Mouse (Mus musculus) neural tube, embryonic 15.5 days (tissue): ENCODE results near the gene Ensa. TPM values are rescaled to one million over a fixed set of nuclear protein-coding genes. Genes with fewer than 3 reads are reported as not detected.
"Not testable (repeated sequence)": the region's sequence is repeated elsewhere in the genome, so short reads cannot be mapped to it uniquely, and the experiment has no call there.

Source experiments
- ATAC-seq: fragments of 200-750 bp; cut with Nextera tagmentation; 2 replicates; pipeline ENCODE4 v1.8.0; 2017; ENCODE audit warnings: mild to moderate bottlenecking, moderate TSS enrichment, moderate library complexity; ENCODE audit not compliant: low FRiP score
- H3K27ac ChIP-seq: fragments of 300-500 bp; sonication (generic); replicated peaks from 2 replicates; pipeline ENCODE4 v1.5.1; 2015; ENCODE audit warnings: mild to moderate bottlenecking, inconsistent platforms
- H3K27me3 ChIP-seq: fragments of 300-500 bp; sonication (generic); replicated peaks from 2 replicates; pipeline ENCODE4 v1.6.1; 2015; ENCODE audit warnings: inconsistent platforms
- H3K36me3 ChIP-seq: fragments of 300-500 bp; sonication (generic); 2 replicates; pipeline ENCODE4 v1.6.1; 2015; ENCODE audit warnings: inconsistent platforms
- H3K4me1 ChIP-seq: fragments of 300-500 bp; sonication (generic); 2 replicates; pipeline ENCODE4 v1.6.1; 2015; ENCODE audit warnings: inconsistent platforms
- H3K4me2 ChIP-seq: fragments of 300-500 bp; sonication (generic); 2 replicates; pipeline ENCODE4 v1.6.1; 2015; ENCODE audit warnings: inconsistent platforms, mild to moderate bottlenecking, moderate library complexity
- H3K4me3 ChIP-seq: fragments of 300-500 bp; sonication (generic); replicated peaks from 2 replicates; pipeline ENCODE4 v1.5.1; 2015; ENCODE audit warnings: mild to moderate bottlenecking, inconsistent platforms
- H3K9ac ChIP-seq: fragments of 300-500 bp; sonication (generic); replicated peaks from 2 replicates; pipeline ENCODE4 v1.6.1; 2015; ENCODE audit warnings: mild to moderate bottlenecking, inconsistent platforms
- H3K9me3 ChIP-seq: fragments of 300-500 bp; sonication (generic); replicated peaks from 2 replicates; pipeline ENCODE4 v1.6.1; 2016; ENCODE audit warnings: inconsistent platforms
- WGBS: fragments of 180-500 bp; shearing (Covaris S2); methylation state at CpG from one replicate; pipeline ENCODE4 v1.1.7; 2015; ENCODE audit warnings: mixed read lengths; 5-methylcytosine and 5-hydroxymethylcytosine counted together
- polyA plus RNA-seq: library from polyadenylated mRNA; unstranded; fragments of >200 nt; fragmentation: Nextera tagmentation; extraction: Ambion mirVana; gene quantifications from 2 replicates; pipeline ENCODE4 v1.2.1, GENCODE M21; 2015

The Ensa gene
- polyA plus RNA-seq, 1 experiment from 2014 or later, result 109 TPM

GRCm38 (mm10) chr3:95623551-95623950 is 1.2 kb upstream of the Ensa start:
- Histone ChIP-seq H3K27me3 (no peaks in the 10 kb centered on the region), H3K9ac (no peak overlapping the region), H3K9me3 (no peaks in the 10 kb centered on the region), H3K4me3 (no peak overlapping the region), H3K4me2 (no peak overlapping the region), H3K36me3 (peaks cover 24% of the 10 kb centered on the region), H3K27ac (no peak overlapping the region; the same call in 1 of the 2 replicates), H3K4me1 (peaks cover 31% of the 10 kb centered on the region)
- WGBS, result 49% methylated on average over 2 of the region's 2 CpGs
- no peak for ATAC-seq

- H3K4me3 ChIP-seq, result peak overlapping the region; percentile 67
- H3K9ac ChIP-seq, result peak overlapping the region; percentile 52
- H3K36me3 ChIP-seq, result peaks cover 27% of the 10 kb centered on the region
- 72% methylated on average over 5 of the region's 5 CpGs for WGBS
- H3K4me2 ChIP-seq, result peak overlapping the region; percentile 62
- not testable (repeated sequence) for H3K27me3 ChIP-seq, H3K9me3 ChIP-seq, ATAC-seq
- H3K4me1 ChIP-seq, result peaks cover 31% of the 10 kb centered on the region
- H3K27ac ChIP-seq, result peak overlapping the region; percentile 94
Observed at GRCm38 (mm10) chr3:95623991-95624515, 740 bp upstream of the Ensa start.

- H3K9ac ChIP-seq, result 0 out of 2 replicates have a peak overlapping the region, but pooled peaks have one; percentile 22
- H3K27me3 ChIP-seq, result no peaks in the 10 kb centered on the region
- H3K36me3 ChIP-seq, result peaks cover 59% of the 10 kb centered on the region
- H3K4me3 ChIP-seq, result no peak overlapping the region
- ATAC-seq, result no peak
- H3K4me2 ChIP-seq, result no peak overlapping the region
- WGBS, result 93% methylated on average over 5 of the region's 5 CpGs
- no peaks in the 10 kb centered on the region for H3K9me3 ChIP-seq
- H3K4me1 ChIP-seq, result peaks cover 31% of the 10 kb centered on the region
- H3K27ac ChIP-seq, result no peak overlapping the region
Observed at GRCm38 (mm10) chr3:95627763-95628162, 3.0 kb downstream of the Ensa start.

GRCm38 (mm10) chr3:95629755-95630154 is 5.0 kb downstream of the Ensa start:
- peaks cover 75% of the 10 kb centered on the region for H3K36me3 ChIP-seq
- no peak overlapping the region for H3K9ac ChIP-seq
- 79% methylated on average over 4 of the region's 4 CpGs for WGBS
- no peak overlapping the region for H3K4me2 ChIP-seq
- H3K27ac ChIP-seq, result no peak overlapping the region
- H3K27me3 ChIP-seq, result no peaks in the 10 kb centered on the region
- no peak for ATAC-seq
- peaks cover 28% of the 10 kb centered on the region for H3K4me1 ChIP-seq
- H3K9me3 ChIP-seq, result no peaks in the 10 kb centered on the region
- H3K4me3 ChIP-seq, result no peak overlapping the region

- WGBS, result 83% methylated on average over 3 of the region's 3 CpGs
- H3K27ac ChIP-seq, result no peak overlapping the region
- no peak for ATAC-seq
Observed at GRCm38 (mm10) chr3:95630856-95631255, 6.1 kb downstream of the Ensa start.

GRCm38 (mm10) chr3:95631304-95631703 is 6.5 kb downstream of the Ensa start:
- WGBS, result 77% methylated on average over 6 of the region's 6 CpGs
- Histone ChIP-seq H3K4me2 (no peak overlapping the region), H3K27me3 (no peaks in the 10 kb centered on the region), H3K27ac (no peak overlapping the region), H3K36me3 (peaks cover 83% of the 10 kb centered on the region), H3K9ac (no peak overlapping the region), H3K9me3 (no peaks in the 10 kb centered on the region), H3K4me3 (no peak overlapping the region), H3K4me1 (peaks cover 20% of the 10 kb centered on the region)
- ATAC-seq, result no peak

More at GRCm38 (mm10) chr3:95630856-95631255, 6.1 kb downstream of the Ensa start:
- Histone ChIP-seq H3K9ac (no peak overlapping the region), H3K9me3 (no peaks in the 10 kb centered on the region), H3K4me3 (no peak overlapping the region), H3K27me3 (no peaks in the 10 kb centered on the region), H3K4me1 (peaks cover 25% of the 10 kb centered on the region), H3K4me2 (no peak overlapping the region), H3K36me3 (peaks cover 83% of the 10 kb centered on the region)

GRCm38 (mm10) chr3:95632648-95633588 is 8.1 kb downstream of the Ensa start:
- no peaks in the 10 kb centered on the region for H3K9me3 ChIP-seq
- H3K4me3 ChIP-seq, result no peak overlapping the region
- no peak overlapping the region for H3K4me2 ChIP-seq
- peaks cover 82% of the 10 kb centered on the region for H3K36me3 ChIP-seq
- no peak overlapping the region for H3K9ac ChIP-seq
- H3K4me1 ChIP-seq, result peaks cover 4% of the 10 kb centered on the region; the same call in 1 of the 2 replicates
- WGBS, result 82% methylated on average over 12 of the region's 12 CpGs
- ATAC-seq, result no peak
- no peaks in the 10 kb centered on the region for H3K27me3 ChIP-seq
- no peak overlapping the region for H3K27ac ChIP-seq

- 82% methylated on average over 4 of the region's 4 CpGs for WGBS
- Histone ChIP-seq H3K4me3 (no peak overlapping the region), H3K27me3 (no peaks in the 10 kb centered on the region), H3K36me3 (peaks cover 65% of the 10 kb centered on the region), H3K4me1 (no peaks in the 10 kb centered on the region), H3K4me2 (no peak overlapping the region), H3K9me3 (no peaks in the 10 kb centered on the region), H3K27ac (no peak overlapping the region), H3K9ac (no peak overlapping the region)
- ATAC-seq, result no peak
Observed at GRCm38 (mm10) chr3:95635636-95636035, 10.8 kb downstream of the Ensa start.

- ATAC-seq, result no peak
- H3K27ac ChIP-seq, result no peak overlapping the region
- no peak overlapping the region for H3K4me3 ChIP-seq
- no peaks in the 10 kb centered on the region for H3K4me1 ChIP-seq
- H3K36me3 ChIP-seq, result peaks cover 61% of the 10 kb centered on the region
- no peak overlapping the region for H3K9ac ChIP-seq
- no peak overlapping the region for H3K4me2 ChIP-seq
- 87% methylated on average over 4 of the region's 4 CpGs for WGBS
- H3K9me3 ChIP-seq, result no peaks in the 10 kb centered on the region
- no peaks in the 10 kb centered on the region for H3K27me3 ChIP-seq
Observed at GRCm38 (mm10) chr3:95636072-95636471, 11.3 kb downstream of the Ensa start.

- no peak overlapping the region for H3K4me3 ChIP-seq
- H3K9ac ChIP-seq, result no peak overlapping the region
- H3K27me3 ChIP-seq, result no peaks in the 10 kb centered on the region
- H3K27ac ChIP-seq, result no peak overlapping the region
- ATAC-seq, result no peak
- H3K9me3 ChIP-seq, result no peaks in the 10 kb centered on the region
- H3K36me3 ChIP-seq, result peaks cover 30% of the 10 kb centered on the region
- H3K4me1 ChIP-seq, result no peaks in the 10 kb centered on the region
- H3K4me2 ChIP-seq, result no peak overlapping the region
- 89% methylated on average over 1 of the region's 1 CpGs for WGBS
Observed at GRCm38 (mm10) chr3:95639694-95640093, 14.9 kb downstream of the Ensa start.

GRCm38 (mm10) chr3:95643097-95643496 is 18.3 kb downstream of the Ensa start:
- Histone ChIP-seq H3K4me2 (no peak overlapping the region), H3K9ac (no peak overlapping the region), H3K9me3 (no peaks in the 10 kb centered on the region), H3K4me3 (no peak overlapping the region), H3K27me3 (no peaks in the 10 kb centered on the region), H3K27ac (no peak overlapping the region), H3K36me3 (peaks cover 7% of the 10 kb centered on the region), H3K4me1 (no peaks in the 10 kb centered on the region)
- 93% methylated on average over 7 of the region's 7 CpGs for WGBS
- no peak for ATAC-seq
